Mouse (Mus musculus) spleen, adult 2 months (tissue): ENCODE measurements around the gene Pigo.

Source experiments
- CTCF ChIP-seq: fragments of 200-500 bp; IDR thresholded peaks from 2 replicates; pipeline ENCODE4 v1.5.1; 2011; ENCODE audit warnings: mild to moderate bottlenecking, inconsistent platforms; ENCODE audit not compliant: insufficient read depth, insufficient read length, insufficient replicate concordance; ENCODE audit errors: extremely low read depth
- POLR2A ChIP-seq: fragments of 200-500 bp; IDR thresholded peaks from 2 replicates; pipeline ENCODE4 v1.6.1; 2011; ENCODE audit warnings: low read depth, low read length, inconsistent platforms

DNA sequence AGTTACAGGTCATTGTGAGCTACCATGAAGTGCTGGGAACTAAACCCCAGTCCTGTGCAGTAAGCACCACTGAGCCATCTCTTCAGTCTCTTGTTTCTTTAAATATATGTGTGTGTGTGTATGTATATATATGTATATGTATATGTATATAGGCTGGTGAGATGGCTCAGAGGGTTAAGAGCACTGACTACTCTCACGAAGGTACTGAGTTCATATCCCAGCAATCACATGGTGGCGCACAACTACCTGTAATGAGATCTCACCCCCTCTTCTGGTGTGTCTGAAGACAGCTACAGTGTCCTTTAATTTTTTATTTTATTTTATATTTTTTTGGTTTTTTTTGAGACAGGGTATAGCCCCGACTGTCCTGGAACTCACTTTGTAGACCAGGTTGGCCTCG, 39.9 kb upstream of the Pigo start:
- no peak for TF ChIP-seq CTCF
- TF ChIP-seq POLR2A, result no peak
